Mouse (Mus musculus): ENCODE results near the gene Inpp5d. TPM values are rescaled to one million over a fixed set of nuclear protein-coding genes. Genes with fewer than 3 reads are reported as not detected.
"Not testable (repeated sequence)": the region's sequence is repeated elsewhere in the genome, so short reads cannot be mapped to it uniquely, and the experiment has no call there.

The Inpp5d gene
- polyA plus RNA-seq, 1 experiment from 2014 or later: 4.1 TPM

DNA sequence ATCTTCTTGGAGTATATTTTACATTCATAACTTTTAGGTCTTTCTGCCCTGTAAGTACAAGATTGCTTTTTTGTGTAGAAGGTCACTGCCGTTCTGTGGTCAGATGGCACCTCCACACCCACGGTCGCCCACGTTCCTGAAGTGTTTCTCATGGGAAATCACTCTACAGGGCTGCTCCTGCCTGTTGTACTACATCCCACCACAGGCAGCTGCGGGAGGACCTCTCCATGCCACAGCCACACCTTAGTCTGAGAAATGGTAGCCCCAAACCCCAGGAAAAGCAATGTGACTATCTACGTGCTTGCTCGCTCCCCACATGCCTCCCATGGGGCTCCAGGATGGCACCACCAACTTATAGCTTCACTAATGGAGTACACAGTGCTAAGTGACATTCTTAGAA lies 48.2 kb downstream of the Inpp5d start:
- WGBS: 91% methylated on average over 7 of the region's 7 CpGs
- no peak for DNase-seq (ENCODE audit: extremely low spot score, low spot score)
- no peak overlapping the region for H3K4me3 ChIP-seq
- no peaks in the 10 kb centered on the region for H3K27me3 ChIP-seq (ENCODE audit: poor library complexity, severe bottlenecking)
- H3K4me1 ChIP-seq: no peaks in the 10 kb centered on the region
- peaks cover 5% of the 10 kb centered on the region; the same call in 1 of the 2 replicates for H3K9me3 ChIP-seq
- H3K27ac ChIP-seq: no peak overlapping the region
- H3K36me3 ChIP-seq (replicated peaks): no peaks in the 10 kb centered on the region

DNA sequence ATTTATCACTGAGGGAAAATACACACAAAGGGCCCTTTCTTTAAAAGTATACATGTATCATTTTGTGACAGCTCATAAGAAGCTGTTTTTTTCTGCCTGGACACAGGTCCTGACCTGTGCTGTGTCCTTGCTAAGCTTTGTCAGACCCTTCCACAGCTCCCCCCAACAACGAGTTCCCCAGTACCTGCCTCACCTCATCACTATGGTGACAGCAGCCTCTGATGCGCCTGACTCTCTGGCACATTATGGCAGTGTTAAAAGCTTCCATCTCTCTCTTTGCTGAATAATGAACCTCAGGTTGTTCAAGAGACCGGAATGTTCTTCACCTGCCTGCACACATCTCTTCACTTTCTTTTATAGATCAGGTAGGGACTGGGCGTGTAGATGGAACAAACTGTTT lies 51.4 kb downstream of the Inpp5d start:
- H3K4me3 ChIP-seq: no peak overlapping the region
- H3K9me3 ChIP-seq: no peaks in the 10 kb centered on the region
- WGBS: 74% methylated on average over 4 of the region's 4 CpGs
- H3K4me1 ChIP-seq: no peaks in the 10 kb centered on the region
- H3K27me3 ChIP-seq (ENCODE audit: poor library complexity, severe bottlenecking): no peaks in the 10 kb centered on the region
- no peaks in the 10 kb centered on the region for H3K36me3 ChIP-seq (replicated peaks)
- DNase-seq (ENCODE audit: extremely low spot score, low spot score): no peak
- H3K27ac ChIP-seq: no peak overlapping the region

DNA sequence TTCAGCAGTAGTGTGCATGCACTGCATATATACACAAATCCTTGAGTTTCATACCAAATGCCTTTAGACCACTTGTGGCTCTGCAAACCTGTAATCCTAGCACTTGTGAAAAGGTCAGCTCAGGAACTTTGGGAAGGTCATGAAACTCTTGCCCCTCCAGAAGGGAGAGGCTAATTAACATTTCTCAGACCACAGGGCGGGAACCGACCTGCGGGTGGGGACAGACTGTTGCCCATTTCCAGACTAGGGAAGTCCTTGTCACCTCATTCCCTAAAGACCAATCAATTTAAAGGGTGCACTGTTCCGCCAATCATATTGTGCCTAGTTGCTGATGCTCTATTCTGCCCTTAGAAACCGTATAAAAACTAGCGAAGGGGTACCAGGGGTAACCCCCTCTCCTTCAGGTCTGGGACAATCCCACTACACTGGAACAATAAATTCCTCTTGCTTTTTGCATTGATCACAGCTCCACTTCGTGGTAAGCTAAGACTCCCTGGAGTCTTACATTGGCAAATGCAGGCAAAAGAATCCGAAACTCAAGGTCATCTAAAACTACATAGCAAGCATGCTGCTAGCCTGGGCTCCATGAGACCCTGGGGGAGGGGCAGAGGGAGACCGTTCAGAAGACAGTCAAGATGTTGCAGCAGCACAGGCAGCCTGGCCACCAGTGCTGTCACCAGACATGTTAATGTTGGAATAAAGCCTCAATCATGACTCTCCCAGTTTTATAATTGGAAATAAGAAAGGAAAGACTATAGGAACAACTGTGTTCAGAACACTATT lies 53.9 kb downstream of the Inpp5d start:
- DNase-seq (ENCODE audit: extremely low spot score, low spot score): no peak
- H3K27me3 ChIP-seq (ENCODE audit: poor library complexity, severe bottlenecking): no peaks in the 10 kb centered on the region
- 80% methylated on average over 9 of the region's 9 CpGs for WGBS

DNA sequence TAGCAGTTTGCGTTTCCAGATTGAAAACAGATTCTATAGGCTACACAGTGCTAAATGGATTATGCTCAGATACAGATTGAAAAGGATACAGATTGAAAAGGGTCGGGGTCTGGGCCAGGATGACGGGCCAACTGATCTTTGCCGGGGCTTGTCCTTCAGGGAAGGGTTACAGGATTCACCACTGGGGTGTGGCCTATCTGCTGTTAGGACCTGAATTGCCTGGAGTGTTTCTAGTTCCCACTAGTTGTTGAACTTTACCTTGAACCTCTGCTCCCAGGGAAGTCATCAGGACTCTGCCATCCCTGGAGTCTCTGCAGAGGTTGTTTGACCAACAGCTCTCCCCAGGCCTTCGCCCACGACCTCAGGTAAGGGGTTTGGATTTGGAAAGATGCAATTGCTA lies 55.9 kb downstream of the Inpp5d start:
- Histone ChIP-seq H3K4me1 (no peaks in the 10 kb centered on the region), H3K4me3 (no peak overlapping the region), H3K9me3 (no peaks in the 10 kb centered on the region), H3K36me3 (replicated peaks) (no peaks in the 10 kb centered on the region), H3K27me3 (ENCODE audit: poor library complexity, severe bottlenecking) (no peaks in the 10 kb centered on the region), H3K27ac (no peak overlapping the region)
- 82% methylated on average over 6 of the region's 6 CpGs for WGBS
- DNase-seq (ENCODE audit: extremely low spot score, low spot score): no peak

More for the DNA sequence above, 53.9 kb downstream of the Inpp5d start:
- Histone ChIP-seq H3K9me3 (no peaks in the 10 kb centered on the region), H3K27ac (no peak overlapping the region), H3K36me3 (replicated peaks) (no peaks in the 10 kb centered on the region), H3K4me1 (no peaks in the 10 kb centered on the region), H3K4me3 (no peak overlapping the region)

DNA sequence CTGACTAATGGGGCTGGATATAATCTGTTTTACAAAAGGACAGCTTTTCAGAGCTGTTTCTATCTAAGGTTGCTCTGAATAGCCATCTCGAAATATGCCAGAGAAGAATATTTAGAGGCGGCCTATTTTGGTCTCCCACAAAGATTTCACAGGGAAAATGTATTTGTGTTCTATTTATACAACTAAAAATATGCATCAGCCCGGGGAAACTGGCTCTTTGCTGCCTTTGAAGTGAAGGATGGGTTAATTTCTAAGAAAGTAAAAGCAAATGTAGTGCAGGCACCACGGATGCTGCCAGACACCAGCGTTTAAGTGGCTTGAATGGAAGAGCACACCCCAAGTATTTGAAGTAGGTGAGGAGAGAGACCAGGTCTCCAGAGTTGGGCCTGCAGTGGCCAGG lies 59.0 kb downstream of the Inpp5d start:
- H3K4me1 ChIP-seq: no peaks in the 10 kb centered on the region
- H3K9me3 ChIP-seq: no peaks in the 10 kb centered on the region; the same call in 1 of the 2 replicates
- H3K36me3 ChIP-seq (replicated peaks): no peaks in the 10 kb centered on the region
- WGBS: 90% methylated on average over 5 of the region's 5 CpGs
- no peak overlapping the region for H3K4me3 ChIP-seq
- no peaks in the 10 kb centered on the region for H3K27me3 ChIP-seq (ENCODE audit: poor library complexity, severe bottlenecking)
- DNase-seq (ENCODE audit: extremely low spot score, low spot score): no peak
- no peak overlapping the region for H3K27ac ChIP-seq

DNA sequence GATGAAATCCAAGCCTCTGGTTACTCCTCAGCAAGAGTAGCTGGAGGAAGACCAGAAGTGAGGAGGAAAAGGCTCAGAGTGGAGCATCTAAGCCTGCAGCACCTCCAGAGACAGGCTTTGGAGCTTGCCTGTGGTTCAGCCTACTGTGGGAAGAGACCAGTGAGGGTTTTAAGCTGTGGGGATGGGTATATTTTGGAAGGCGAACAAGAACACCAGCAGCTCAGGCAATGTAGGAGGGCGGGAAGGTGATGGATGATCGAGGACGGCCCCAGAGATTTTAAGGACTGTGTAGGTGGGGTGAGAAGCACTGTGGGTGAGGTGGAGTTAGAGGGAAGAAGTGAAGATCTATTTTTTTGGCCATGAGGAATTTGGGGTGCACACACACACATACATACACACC lies 60.8 kb downstream of the Inpp5d start:
- 92% methylated on average over 4 of the region's 4 CpGs for WGBS
- H3K27me3 ChIP-seq (ENCODE audit: poor library complexity, severe bottlenecking): no peaks in the 10 kb centered on the region

DNA sequence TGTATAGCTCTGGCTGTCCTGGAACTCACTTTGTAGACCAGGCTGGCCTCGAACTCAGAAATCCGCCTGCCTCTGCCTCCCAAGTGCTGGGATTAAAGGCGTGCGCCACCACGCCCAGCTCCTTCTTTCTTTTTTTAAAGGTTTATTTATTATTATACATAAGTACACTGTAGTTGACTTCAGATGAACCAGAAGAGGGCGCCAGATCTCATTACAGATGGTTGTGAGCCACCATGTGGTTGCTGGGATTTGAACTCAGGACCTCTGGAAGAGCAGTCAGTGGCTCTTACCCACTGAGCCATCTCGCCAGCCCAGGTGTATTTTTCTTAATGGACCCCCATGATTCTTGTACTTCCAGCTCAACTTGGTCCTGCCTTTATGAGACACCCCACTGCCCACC lies 62.4 kb downstream of the Inpp5d start:
- H3K4me3 ChIP-seq; H3K36me3 ChIP-seq (replicated peaks); H3K9me3 ChIP-seq; H3K27me3 ChIP-seq (ENCODE audit: poor library complexity, severe bottlenecking); H3K27ac ChIP-seq; DNase-seq (ENCODE audit: extremely low spot score, low spot score); H3K4me1 ChIP-seq: not testable (repeated sequence)
- 81% methylated on average over 7 of the region's 7 CpGs for WGBS

More for the DNA sequence above, 60.8 kb downstream of the Inpp5d start:
- no peaks in the 10 kb centered on the region for H3K36me3 ChIP-seq (replicated peaks)
- H3K4me3 ChIP-seq: no peak overlapping the region
- no peaks in the 10 kb centered on the region; the same call in 1 of the 2 replicates for H3K9me3 ChIP-seq
- DNase-seq (ENCODE audit: extremely low spot score, low spot score): no peak
- no peaks in the 10 kb centered on the region for H3K4me1 ChIP-seq
- no peak overlapping the region for H3K27ac ChIP-seq

DNA sequence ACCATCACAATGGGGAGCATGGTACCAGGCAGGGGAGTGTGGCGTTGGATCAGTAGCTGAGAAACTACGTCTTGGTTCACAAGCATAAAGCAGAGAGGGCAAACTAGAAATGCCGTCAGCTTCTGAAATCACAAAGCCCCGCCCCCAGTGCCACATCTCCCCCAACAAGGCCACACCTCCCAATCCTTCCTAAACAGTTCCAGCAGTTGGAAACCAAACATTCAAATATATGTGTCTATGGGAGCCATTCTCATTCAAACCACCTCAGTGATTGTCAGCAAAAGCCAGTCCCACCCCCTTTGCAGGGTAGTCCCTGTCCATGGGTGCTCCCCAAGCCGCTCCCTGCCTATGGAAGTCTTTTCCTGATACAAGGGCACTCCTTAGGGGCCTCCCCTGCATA lies 64.0 kb downstream of the Inpp5d start:
- no peak for DNase-seq (ENCODE audit: extremely low spot score, low spot score)
- H3K27me3 ChIP-seq (ENCODE audit: poor library complexity, severe bottlenecking): no peaks in the 10 kb centered on the region
- H3K9me3 ChIP-seq: no peaks in the 10 kb centered on the region; the same call in 1 of the 2 replicates
- H3K36me3 ChIP-seq (replicated peaks): no peaks in the 10 kb centered on the region
- no peak overlapping the region for H3K4me3 ChIP-seq
- no peak overlapping the region for H3K27ac ChIP-seq
- H3K4me1 ChIP-seq: no peaks in the 10 kb centered on the region
- 92% methylated on average over 5 of the region's 5 CpGs for WGBS

DNA sequence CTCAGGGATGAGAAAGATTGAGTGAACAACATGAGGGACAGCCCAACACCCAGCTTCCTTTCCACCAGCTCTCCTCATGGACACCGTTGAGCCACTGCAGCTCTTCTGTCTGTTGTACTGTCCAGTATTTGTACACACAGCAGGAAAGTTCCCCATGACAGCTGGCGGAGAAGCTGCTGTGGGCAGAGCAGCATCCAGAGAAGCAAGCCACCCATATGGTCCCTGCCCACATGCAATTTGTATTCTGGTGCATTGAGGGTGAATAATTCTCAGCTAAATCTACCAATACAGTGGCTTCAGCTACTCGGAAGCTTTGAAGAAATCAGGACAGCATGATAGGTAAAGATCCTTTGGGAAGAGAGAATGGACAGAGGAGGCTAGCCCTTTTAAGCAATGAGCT lies 64.7 kb downstream of the Inpp5d start:
- H3K4me3 ChIP-seq: no peak overlapping the region
- no peaks in the 10 kb centered on the region for H3K36me3 ChIP-seq (replicated peaks)
- H3K9me3 ChIP-seq: no peaks in the 10 kb centered on the region; the same call in 1 of the 2 replicates
- H3K27ac ChIP-seq: no peak overlapping the region
- 90% methylated on average over 3 of the region's 3 CpGs for WGBS
- no peaks in the 10 kb centered on the region for H3K27me3 ChIP-seq (ENCODE audit: poor library complexity, severe bottlenecking)
- no peak for DNase-seq (ENCODE audit: extremely low spot score, low spot score)
- no peaks in the 10 kb centered on the region for H3K4me1 ChIP-seq

DNA sequence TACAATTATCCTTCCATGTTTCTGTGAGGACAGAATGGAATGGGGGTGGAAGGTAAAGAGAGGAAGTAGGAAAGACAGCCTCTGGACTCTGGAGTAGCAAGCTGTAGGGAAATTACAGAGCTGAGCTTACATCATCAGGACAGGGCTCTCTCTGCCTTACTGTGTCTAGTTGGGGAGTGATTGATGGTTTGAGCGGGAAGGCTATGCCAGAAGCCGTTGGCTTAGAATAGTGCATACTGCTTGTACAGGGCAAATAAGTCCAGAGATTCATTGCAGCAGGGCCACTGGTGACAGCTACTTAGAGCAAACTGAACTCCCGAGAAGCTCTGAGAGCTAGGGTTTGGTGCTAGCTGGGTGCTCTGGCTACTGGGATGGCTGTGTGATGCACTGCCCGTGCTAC lies 66.2 kb downstream of the Inpp5d start:
- Histone ChIP-seq H3K4me1 (no peaks in the 10 kb centered on the region), H3K36me3 (replicated peaks) (no peaks in the 10 kb centered on the region)
- 94% methylated on average over 4 of the region's 4 CpGs for WGBS

DNA sequence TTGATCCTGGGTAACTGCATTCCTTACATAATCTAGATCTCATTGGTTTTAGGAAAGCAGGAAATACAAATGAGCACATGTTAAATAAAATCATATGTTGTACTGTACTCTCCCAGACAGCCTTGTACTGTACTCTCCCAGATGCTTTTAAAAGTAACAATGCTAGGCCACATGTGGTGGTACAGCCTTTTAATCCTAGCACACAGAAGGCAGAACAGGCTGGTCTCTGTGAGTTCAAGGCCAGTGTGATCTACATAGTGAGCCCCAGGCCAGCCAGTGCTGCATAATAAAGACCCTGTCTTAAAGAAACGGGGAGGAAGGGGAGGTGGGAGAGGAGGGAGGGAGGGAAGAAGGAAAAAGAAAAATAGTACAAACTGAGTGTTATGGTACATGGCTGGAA lies 66.9 kb downstream of the Inpp5d start:
- Histone ChIP-seq H3K27me3 (ENCODE audit: poor library complexity, severe bottlenecking) (no peaks in the 10 kb centered on the region), H3K4me1 (no peaks in the 10 kb centered on the region), H3K9me3 (no peaks in the 10 kb centered on the region; the same call in 1 of the 2 replicates), H3K27ac (no peak overlapping the region), H3K4me3 (no peak overlapping the region), H3K36me3 (replicated peaks) (no peaks in the 10 kb centered on the region)
- WGBS: 29% methylated on average over 1 of the region's 1 CpGs
- no peak for DNase-seq (ENCODE audit: extremely low spot score, low spot score)

More for the DNA sequence above, 66.2 kb downstream of the Inpp5d start:
- Histone ChIP-seq H3K27me3 (ENCODE audit: poor library complexity, severe bottlenecking) (no peaks in the 10 kb centered on the region), H3K27ac (no peak overlapping the region), H3K9me3 (no peaks in the 10 kb centered on the region; the same call in 1 of the 2 replicates), H3K4me3 (no peak overlapping the region)
- DNase-seq (ENCODE audit: extremely low spot score, low spot score): no peak

DNA sequence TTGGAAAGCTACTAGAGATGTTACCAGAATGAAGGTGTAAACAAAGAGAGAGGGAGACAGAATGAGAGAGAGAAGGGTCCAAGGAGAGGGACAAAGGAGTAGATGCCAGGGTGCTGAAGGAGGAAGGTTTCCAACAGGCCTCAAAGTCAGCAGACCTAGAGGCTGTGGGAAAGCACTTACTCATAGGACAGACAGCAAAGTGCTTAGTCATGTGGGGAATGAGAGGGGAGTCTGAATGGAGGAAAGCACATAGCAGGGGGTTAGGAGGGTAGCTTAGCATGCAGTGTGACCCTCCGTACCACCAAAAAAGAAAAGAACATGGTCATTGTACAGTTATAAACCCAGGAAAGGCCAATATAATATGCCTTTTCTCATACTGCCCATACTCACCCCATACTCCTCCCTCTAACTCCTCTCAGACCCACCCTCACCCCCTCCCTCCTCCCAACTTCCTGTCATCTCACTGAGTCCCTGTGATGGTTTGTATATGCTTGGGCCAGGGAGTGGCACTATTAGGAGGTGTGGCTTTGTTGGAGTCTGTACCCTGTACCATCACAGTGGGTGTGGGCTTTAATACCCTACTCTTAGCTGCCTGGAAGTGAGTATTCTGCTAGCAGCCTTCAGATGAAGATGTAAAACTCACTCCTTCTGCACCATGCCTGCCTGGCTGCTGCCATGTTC lies 69.7 kb downstream of the Inpp5d start:
- H3K4me3 ChIP-seq: no peak overlapping the region
- DNase-seq (ENCODE audit: extremely low spot score, low spot score): no peak
- H3K27me3 ChIP-seq (ENCODE audit: poor library complexity, severe bottlenecking): no peaks in the 10 kb centered on the region
- no peaks in the 10 kb centered on the region for H3K9me3 ChIP-seq
- no peaks in the 10 kb centered on the region for H3K36me3 ChIP-seq (replicated peaks)
- H3K27ac ChIP-seq: no peak overlapping the region
- 89% methylated on average over 1 of the region's 1 CpGs for WGBS
- no peaks in the 10 kb centered on the region for H3K4me1 ChIP-seq

DNA sequence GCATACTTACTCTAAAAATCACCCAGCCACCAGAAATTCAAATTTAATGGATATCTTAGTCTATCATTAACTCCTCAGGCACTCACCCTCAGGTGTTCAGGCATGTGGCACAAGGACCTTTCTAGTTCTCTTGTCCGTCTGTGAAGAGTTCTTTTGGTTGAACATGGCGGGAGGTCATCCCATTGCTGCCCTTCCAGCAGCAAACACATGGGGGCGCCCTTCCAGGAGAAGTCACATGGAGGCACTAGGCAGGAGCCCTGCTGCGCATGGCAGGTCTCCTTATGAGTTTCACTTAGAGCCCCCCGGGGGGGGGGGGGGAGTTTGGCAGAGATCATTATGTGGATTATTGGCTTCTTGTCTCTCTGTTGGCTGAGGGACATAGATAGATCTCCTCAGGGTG lies 76.2 kb downstream of the Inpp5d start:
- H3K27me3 ChIP-seq (ENCODE audit: poor library complexity, severe bottlenecking): no peaks in the 10 kb centered on the region
- H3K4me3 ChIP-seq: no peak overlapping the region
- H3K36me3 ChIP-seq (replicated peaks): no peaks in the 10 kb centered on the region
- H3K9me3 ChIP-seq: no peaks in the 10 kb centered on the region
- H3K27ac ChIP-seq: no peak overlapping the region
- H3K4me1 ChIP-seq: no peaks in the 10 kb centered on the region
- no peak for DNase-seq (ENCODE audit: extremely low spot score, low spot score)
- WGBS: 75% methylated on average over 5 of the region's 5 CpGs
